Mouse (Mus musculus) NIH3T3 (cell line): Measurements from ENCODE around the gene Tnip3.

Experiments used
- DNase-seq: peaks from one replicate; pipeline ENCODE4 v3.0.0-alpha.2; 2012; ENCODE audit warnings: low read depth

Tnip3 gene

GRCm38 (mm10) chr6:65651376-65651775 is 126.3 kb downstream of the Tnip3 start:
- peak; percentile 75 for DNase-seq

- DNase-seq: no peak
These were observed 136.2 kb downstream of the Tnip3 start for GRCm38 (mm10) chr6:65661272-65661671.

GRCm38 (mm10) chr6:65662050-65662449 is 136.9 kb downstream of the Tnip3 start:
- DNase-seq: no peak

GRCm38 (mm10) chr6:65663990-65664389 is 138.9 kb downstream of the Tnip3 start:
- no peak for DNase-seq

GRCm38 (mm10) chr6:65666295-65666694 is 141.2 kb downstream of the Tnip3 start:
- no peak for DNase-seq

GRCm38 (mm10) chr6:65669971-65670370 is 144.9 kb downstream of the Tnip3 start:
- no peak for DNase-seq

GRCm38 (mm10) chr6:65670981-65671411 is 145.9 kb downstream of the Tnip3 start:
- no peak for DNase-seq

GRCm38 (mm10) chr6:65671451-65671850 is 146.3 kb downstream of the Tnip3 start, which contains the start of gene Ndnf:
TSS of gene Ndnf (plus strand) at chr6:65671590.
- DNase-seq: no peak

- no peak for DNase-seq
These were observed 147.3 kb downstream of the Tnip3 start for GRCm38 (mm10) chr6:65672131-65673031.
